Mouse (Mus musculus): ENCODE results near the gene Glt8d2.

DNA sequence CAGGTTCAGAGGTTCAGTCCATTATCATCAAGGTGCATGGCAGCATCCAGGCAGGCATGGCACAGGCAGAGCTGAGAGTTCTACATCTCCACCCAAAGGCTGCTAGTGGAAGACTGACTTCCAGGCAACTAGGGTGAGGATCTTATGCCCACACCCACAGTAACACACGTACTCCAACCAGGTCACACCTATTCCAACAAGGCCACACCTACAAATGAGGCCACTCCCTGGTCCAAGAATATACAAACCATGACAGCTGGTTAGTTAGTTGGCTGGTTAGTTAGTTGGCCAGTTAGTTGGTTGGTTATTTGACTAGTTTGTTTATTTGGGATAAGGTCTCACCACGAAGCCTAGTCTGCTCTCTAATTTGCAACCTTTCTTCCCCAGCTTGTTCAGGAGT is 27.2 kb downstream of the Glt8d2 start:
- TF ChIP-seq CTCF (IDR thresholded peaks at IDR 0.05; ENCODE audit: control insufficient read depth, insufficient read depth, low read length), result no peak
- no peak for TF ChIP-seq POLR2A (IDR thresholded peaks at IDR 0.05; ENCODE audit: borderline replicate concordance, control insufficient read depth, low read depth, low read length)

All from bone marrow, adult 2 months (tissue).